Mouse (Mus musculus): ENCODE results near the gene Cdkal1. TPM values are rescaled to one million over a fixed set of nuclear protein-coding genes. Genes with fewer than 3 reads are reported as not detected.

The Cdkal1 gene
- polyA plus RNA-seq, 1 experiment, result 13.5 TPM

DNA sequence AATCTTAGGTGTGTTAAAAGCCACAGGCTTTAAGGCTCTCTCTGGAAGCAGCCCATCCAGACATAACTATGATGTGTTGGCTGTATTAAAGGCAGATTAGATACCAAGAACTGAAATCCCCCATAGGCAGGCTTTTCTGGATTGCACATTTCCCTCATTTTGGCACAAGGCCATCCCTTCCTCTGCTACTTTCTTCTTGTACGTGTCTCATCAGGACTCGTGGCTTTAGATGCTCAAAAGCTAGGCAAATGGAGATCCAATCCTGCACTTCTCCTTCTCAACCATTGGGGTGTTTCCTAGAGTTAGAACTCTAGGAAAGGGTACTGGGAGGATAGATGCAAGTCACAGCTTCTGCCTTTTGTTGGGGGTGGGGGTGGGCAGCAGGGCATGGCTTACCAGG lies 535.1 kb downstream of the Cdkal1 start:
- no peak overlapping the region for H3K27ac ChIP-seq (ENCODE audit: insufficient read depth, low read depth, low read length)
- H3K4me3 ChIP-seq (ENCODE audit: insufficient read depth, low read length), result no peak overlapping the region
- no peak for TF ChIP-seq POLR2A (IDR thresholded peaks at IDR 0.05; ENCODE audit: borderline replicate concordance, low read depth, low read length)
- no peak for TF ChIP-seq CTCF (IDR thresholded peaks at IDR 0.05; ENCODE audit: low read depth, low read length)
- no peaks in the 10 kb centered on the region for H3K4me1 ChIP-seq (ENCODE audit: control insufficient read depth, insufficient read depth, low read length)

DNA sequence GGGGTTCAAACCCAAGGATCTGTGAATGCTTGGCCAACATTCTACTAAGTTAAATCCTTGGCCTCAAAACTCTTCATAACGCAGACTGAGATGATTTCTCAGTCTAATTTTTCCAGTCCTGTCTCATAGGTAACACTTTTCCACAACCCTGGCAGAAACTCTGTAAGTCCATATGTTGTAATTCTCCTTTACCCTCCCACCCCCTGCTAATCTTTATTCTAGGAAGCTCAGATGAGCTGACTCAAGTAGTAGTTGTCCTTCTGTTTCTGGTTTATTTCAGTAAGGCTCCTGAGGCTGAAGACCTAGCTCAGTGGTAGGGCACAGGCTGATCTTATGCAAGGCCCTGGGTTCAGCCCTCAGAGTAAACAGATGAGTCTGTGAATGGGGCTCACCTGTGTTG lies 537.8 kb downstream of the Cdkal1 start:
- Histone ChIP-seq H3K27ac (ENCODE audit: insufficient read depth, low read depth, low read length) (no peak overlapping the region), H3K4me1 (ENCODE audit: control insufficient read depth, insufficient read depth, low read length) (no peaks in the 10 kb centered on the region), H3K4me3 (ENCODE audit: insufficient read depth, low read length) (no peak overlapping the region)
- no peak for TF ChIP-seq CTCF (IDR thresholded peaks at IDR 0.05; ENCODE audit: low read depth, low read length)
- TF ChIP-seq POLR2A (IDR thresholded peaks at IDR 0.05; ENCODE audit: borderline replicate concordance, low read depth, low read length), result no peak

DNA sequence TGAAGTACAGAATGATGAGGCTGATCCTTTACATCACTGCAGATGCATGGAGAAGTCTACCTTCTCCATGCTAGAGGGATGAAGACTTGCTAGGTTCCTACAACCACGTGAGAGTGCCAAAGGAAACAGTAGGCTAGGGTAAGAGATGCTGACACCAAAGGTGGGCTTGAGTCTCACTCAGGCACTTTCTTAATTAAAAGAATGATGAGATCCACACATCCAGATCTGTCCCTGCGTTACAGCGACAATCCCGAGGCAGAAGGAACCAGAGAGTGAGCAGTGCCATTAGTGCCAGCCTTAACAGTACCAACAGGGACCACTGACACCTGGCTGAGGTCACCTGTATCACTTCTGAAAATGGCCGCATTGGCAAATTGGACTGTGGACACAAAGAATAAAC lies 539.2 kb downstream of the Cdkal1 start:
- no peak overlapping the region for H3K27ac ChIP-seq (ENCODE audit: insufficient read depth, low read depth, low read length)
- H3K4me3 ChIP-seq (ENCODE audit: insufficient read depth, low read length), result no peak overlapping the region
- H3K4me1 ChIP-seq (ENCODE audit: control insufficient read depth, insufficient read depth, low read length), result no peaks in the 10 kb centered on the region
- no peak for TF ChIP-seq CTCF (IDR thresholded peaks at IDR 0.05; ENCODE audit: low read depth, low read length)
- TF ChIP-seq POLR2A (IDR thresholded peaks at IDR 0.05; ENCODE audit: borderline replicate concordance, low read depth, low read length), result no peak

DNA sequence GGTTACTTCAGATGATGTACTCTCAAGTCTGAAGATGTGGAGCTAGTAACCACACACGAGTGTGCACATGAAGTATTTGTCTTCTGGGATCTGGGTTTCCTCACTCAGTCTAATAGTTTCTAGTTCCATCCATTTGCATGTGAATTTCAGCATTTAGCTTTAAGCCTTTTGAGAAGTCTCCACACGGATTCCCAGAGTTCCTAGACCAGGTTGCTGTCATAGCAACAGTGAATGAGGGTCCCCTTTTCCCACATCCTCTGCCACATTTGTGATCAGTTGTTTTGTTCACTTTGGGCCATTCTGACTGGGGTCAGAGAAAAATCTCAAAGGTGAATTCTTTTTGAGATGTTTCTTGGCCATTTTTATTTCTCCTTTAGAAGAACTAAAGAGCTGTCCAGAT lies 543.4 kb downstream of the Cdkal1 start:
- Histone ChIP-seq H3K27ac (ENCODE audit: insufficient read depth, low read depth, low read length) (no peak overlapping the region), H3K4me3 (ENCODE audit: insufficient read depth, low read length) (no peak overlapping the region), H3K4me1 (ENCODE audit: control insufficient read depth, insufficient read depth, low read length) (no peaks in the 10 kb centered on the region)
- TF ChIP-seq CTCF (IDR thresholded peaks at IDR 0.05; ENCODE audit: low read depth, low read length) (no peak), POLR2A (IDR thresholded peaks at IDR 0.05; ENCODE audit: borderline replicate concordance, low read depth, low read length) (no peak)

DNA sequence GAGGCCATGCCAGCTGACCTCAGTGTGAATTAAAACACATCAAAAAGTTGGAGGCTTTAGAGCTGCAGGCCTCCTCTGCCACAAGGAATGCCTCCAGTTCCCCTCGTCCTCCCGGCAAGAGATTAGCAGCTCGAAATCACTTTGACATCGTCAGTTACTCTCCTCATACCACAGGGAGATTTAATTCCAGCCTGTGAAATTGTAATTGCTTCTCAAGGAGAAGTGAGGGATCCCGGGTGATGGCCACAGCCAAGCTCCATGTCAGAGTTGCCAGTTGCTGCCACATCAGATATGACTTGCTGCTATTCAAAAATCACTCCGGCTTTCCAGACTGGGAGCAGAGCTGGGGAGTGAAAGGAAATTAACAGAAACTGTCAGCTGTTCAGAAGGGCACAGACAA lies 548.1 kb downstream of the Cdkal1 start:
- H3K27ac ChIP-seq (ENCODE audit: insufficient read depth, low read depth, low read length), result no peak overlapping the region
- no peaks in the 10 kb centered on the region for H3K4me1 ChIP-seq (ENCODE audit: control insufficient read depth, insufficient read depth, low read length)
- no peak overlapping the region for H3K4me3 ChIP-seq (ENCODE audit: insufficient read depth, low read length)
- TF ChIP-seq CTCF (IDR thresholded peaks at IDR 0.05; ENCODE audit: low read depth, low read length), result no peak
- no peak for TF ChIP-seq POLR2A (IDR thresholded peaks at IDR 0.05; ENCODE audit: borderline replicate concordance, low read depth, low read length)

DNA sequence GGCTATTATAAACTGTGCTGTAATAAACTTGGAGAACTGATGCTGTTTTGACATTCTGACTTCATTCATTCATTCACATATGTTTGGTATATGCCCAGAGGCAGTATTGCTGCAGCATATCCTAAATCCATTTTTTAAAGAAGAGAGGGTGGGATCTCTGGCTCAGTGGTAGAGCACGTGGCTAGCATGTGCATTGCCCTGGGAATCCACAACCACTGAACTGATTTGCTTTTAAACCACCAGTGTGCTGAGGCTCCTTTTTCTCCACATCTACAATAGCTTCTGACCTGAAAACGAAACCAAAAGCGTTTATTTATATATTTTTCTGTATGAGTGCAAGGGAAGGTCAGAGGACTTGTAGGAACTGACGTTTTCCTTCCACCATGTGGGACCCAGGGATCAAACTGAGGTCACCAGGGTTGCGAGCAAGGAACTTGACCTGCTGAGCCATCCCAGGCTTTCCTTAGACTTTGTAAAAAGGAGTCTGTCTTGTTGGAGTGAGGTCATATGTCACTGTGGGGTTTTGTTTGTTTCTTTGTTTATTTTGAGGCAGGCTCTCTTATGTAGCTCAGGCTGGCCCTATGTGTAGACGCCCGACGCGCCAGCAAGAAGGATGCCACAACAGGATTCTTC lies 562.8 kb downstream of the Cdkal1 start:
- Histone ChIP-seq H3K4me3 (ENCODE audit: insufficient read depth, low read length) (no peak overlapping the region), H3K27ac (ENCODE audit: insufficient read depth, low read depth, low read length) (no peak overlapping the region), H3K4me1 (ENCODE audit: control insufficient read depth, insufficient read depth, low read length) (no peaks in the 10 kb centered on the region)
- TF ChIP-seq POLR2A (IDR thresholded peaks at IDR 0.05; ENCODE audit: borderline replicate concordance, low read depth, low read length) (no peak), CTCF (IDR thresholded peaks at IDR 0.05; ENCODE audit: low read depth, low read length) (no peak)

DNA sequence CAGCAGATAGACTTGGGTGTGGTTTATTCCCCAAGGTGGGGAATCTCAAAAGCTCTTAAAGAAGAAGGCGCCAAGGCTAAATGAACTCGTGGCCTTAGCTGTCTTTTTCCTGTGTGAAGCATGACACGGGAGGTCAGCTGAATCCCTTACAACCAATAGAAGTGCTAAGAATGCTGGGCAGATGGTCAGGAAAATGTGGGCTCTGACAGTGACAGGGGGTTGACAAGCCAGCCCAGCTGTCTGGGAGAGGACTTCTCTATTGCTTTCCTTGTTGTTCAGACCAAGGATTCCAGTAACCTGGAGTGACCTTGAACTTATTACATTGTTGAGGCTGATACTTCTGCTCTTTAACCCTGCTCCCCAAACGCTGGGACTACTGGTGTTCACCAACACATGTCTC lies 564.9 kb downstream of the Cdkal1 start:
- Histone ChIP-seq H3K27ac (ENCODE audit: insufficient read depth, low read depth, low read length) (no peak overlapping the region), H3K4me1 (ENCODE audit: control insufficient read depth, insufficient read depth, low read length) (no peaks in the 10 kb centered on the region), H3K4me3 (ENCODE audit: insufficient read depth, low read length) (no peak overlapping the region)
- TF ChIP-seq CTCF (IDR thresholded peaks at IDR 0.05; ENCODE audit: low read depth, low read length), result no peak
- no peak for TF ChIP-seq POLR2A (IDR thresholded peaks at IDR 0.05; ENCODE audit: borderline replicate concordance, low read depth, low read length)

DNA sequence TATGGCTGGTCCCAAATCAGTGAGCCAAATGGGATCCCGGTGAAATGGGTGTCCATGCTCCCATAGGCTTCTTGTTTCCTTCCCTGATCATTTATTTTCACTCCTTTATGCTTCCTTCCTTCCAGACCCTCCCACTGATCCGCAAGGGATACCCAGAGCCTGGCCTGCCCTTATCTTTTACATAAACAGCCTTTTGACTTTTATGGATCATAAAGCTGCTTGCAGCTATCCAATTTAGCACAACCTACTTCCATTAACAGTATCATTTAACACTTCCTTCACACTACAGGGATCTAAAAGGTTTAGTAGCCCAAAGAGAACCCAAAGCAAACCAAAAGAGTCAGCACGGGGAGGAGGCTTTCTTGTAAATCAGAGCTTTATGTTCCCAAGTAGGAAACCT lies 570.4 kb downstream of the Cdkal1 start:
- no peak overlapping the region for H3K4me3 ChIP-seq (ENCODE audit: insufficient read depth, low read length)
- H3K27ac ChIP-seq (ENCODE audit: insufficient read depth, low read depth, low read length), result no peak overlapping the region
- H3K4me1 ChIP-seq (ENCODE audit: control insufficient read depth, insufficient read depth, low read length), result no peaks in the 10 kb centered on the region
- TF ChIP-seq CTCF (IDR thresholded peaks at IDR 0.05; ENCODE audit: low read depth, low read length) (no peak), POLR2A (IDR thresholded peaks at IDR 0.05; ENCODE audit: borderline replicate concordance, low read depth, low read length) (no peak)

DNA sequence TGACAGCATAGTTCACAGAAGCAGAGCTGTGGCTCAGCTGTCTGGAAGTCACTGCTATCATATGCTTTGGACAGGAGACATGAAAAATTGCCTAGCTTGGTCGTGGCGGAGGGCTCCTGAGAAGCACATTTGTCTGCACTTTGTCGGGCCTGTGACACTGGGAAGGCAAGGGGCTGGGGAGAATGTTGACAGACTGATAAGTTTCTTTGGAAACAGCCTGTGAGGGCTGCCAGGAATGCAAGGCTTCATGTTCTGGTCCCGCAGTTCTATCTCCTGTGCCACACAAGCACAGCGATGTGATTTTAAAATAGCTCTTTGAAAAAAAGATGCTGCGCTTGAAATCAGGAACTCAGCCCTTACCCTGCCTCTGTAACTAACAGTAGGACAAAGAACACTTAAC lies 573.9 kb downstream of the Cdkal1 start:
- no peak for TF ChIP-seq CTCF (IDR thresholded peaks at IDR 0.05; ENCODE audit: low read depth, low read length)
- H3K4me3 ChIP-seq (ENCODE audit: insufficient read depth, low read length), result no peak overlapping the region
- no peaks in the 10 kb centered on the region for H3K4me1 ChIP-seq (ENCODE audit: control insufficient read depth, insufficient read depth, low read length)
- H3K27ac ChIP-seq (ENCODE audit: insufficient read depth, low read depth, low read length), result no peak overlapping the region

DNA sequence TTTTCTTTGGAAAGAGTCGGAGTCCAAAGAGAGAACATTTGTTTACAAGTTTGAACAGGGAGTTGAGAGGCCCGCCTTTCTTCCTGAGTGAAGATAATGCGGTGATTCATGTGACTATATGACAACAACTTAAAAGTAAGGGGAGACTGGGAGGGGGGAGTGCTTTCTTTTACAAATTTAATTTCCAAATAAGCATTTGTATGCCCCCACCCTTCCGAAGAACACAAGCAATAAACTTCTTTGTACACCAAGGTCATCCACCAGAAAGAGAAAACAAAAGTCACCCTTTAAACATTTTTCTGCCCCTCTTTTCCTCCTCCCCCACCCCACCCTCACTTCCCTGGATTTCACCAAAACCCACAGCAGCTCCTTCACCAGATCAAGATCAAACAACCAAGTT lies 577.3 kb downstream of the Cdkal1 start:
- TF ChIP-seq CTCF (IDR thresholded peaks at IDR 0.05; ENCODE audit: low read depth, low read length) (no peak), POLR2A (IDR thresholded peaks at IDR 0.05; ENCODE audit: borderline replicate concordance, low read depth, low read length) (no peak)
- Histone ChIP-seq H3K27ac (ENCODE audit: insufficient read depth, low read depth, low read length) (no peak overlapping the region), H3K4me1 (ENCODE audit: control insufficient read depth, insufficient read depth, low read length) (no peaks in the 10 kb centered on the region), H3K4me3 (ENCODE audit: insufficient read depth, low read length) (no peak overlapping the region)

DNA sequence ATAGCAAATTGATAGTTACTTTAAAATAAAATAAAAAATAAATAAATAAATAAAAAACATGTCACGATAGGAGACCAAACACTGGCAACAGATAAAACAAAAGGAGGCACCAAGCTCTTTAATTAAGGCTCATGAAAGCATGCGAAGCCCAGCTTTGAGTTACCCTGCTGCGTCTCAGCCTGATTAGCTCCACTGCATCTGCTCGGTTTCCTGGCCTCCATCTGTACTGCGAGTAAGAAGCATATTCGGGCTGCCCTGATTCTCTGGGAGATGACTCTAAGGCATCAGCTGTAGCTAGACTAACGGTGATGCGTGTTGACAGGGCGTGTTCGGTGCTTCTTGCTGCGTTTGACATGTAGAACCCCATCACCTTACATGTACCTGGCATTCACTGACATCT lies 581.2 kb downstream of the Cdkal1 start:
- Histone ChIP-seq H3K4me1 (ENCODE audit: control insufficient read depth, insufficient read depth, low read length) (no peaks in the 10 kb centered on the region), H3K4me3 (ENCODE audit: insufficient read depth, low read length) (no peak overlapping the region), H3K27ac (ENCODE audit: insufficient read depth, low read depth, low read length) (no peak overlapping the region)
- TF ChIP-seq CTCF (IDR thresholded peaks at IDR 0.05; ENCODE audit: low read depth, low read length) (no peak), POLR2A (IDR thresholded peaks at IDR 0.05; ENCODE audit: borderline replicate concordance, low read depth, low read length) (no peak)

Measured in bone marrow macrophage, adult 2 months (primary cell).